Mouse (Mus musculus): Measurements from ENCODE around the gene 1190002N15Rik.

1190002N15Rik gene

DNA sequence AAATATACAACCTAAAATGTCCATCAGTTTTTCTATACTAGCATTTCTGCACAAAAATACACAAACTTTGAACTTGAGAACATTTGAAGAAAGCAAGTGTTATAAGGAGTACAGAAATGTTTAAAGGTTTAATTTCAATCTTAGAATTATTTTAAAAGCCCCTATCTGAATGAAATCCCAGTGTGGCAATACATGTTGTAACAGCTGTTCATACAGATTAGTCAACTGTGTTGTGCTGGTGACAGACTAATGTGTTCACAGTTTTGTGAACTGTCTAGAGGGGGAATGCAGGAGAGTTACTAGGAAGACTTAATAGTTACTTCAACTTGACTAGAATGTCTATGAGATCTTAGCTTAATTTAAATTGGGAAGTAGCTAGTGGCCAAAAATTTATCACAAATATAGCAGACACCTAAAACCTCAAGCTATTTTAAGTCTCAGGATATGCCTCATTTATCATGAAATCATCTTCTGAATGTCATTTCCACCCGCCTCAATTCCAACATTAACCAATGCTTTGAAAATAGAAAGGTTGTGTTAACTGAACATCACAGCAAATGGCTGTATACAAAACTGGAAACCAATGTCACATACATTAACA lies 8.6 kb downstream of the 1190002N15Rik start:
- DNase-seq (ENCODE audit: low spot score) = no peak

- DNase-seq (ENCODE audit: low spot score) = no peak
Measured at GRCm38 (mm10) chr9:94526473-94526872, 11.4 kb downstream of the 1190002N15Rik start.

- DNase-seq (ENCODE audit: low spot score) = no peak
Measured at GRCm38 (mm10) chr9:94512246-94512645, 25.6 kb downstream of the 1190002N15Rik start.

DNA sequence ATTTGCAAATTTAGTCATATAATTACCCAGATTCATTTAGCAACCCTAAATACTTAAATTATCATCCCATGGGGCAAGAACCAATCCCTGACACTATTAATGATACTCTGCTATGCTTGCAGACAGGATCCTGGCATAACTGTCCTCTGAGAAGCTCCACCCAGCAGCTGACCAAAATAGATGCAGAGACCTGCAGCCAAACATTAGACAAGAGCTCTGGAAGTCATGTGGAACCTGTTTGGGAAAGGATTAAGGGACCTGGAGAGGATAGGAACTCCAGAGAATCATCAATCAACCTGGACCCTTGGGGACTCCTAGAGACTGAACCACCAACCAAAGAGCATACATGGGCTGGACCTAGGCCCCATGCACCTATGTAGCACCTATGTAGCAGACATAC lies 26.7 kb downstream of the 1190002N15Rik start:
- no peak for DNase-seq (ENCODE audit: low spot score)

- no peak for DNase-seq (ENCODE audit: low spot score)
Measured at GRCm38 (mm10) chr9:94506980-94507379, 30.9 kb downstream of the 1190002N15Rik start.

DNA sequence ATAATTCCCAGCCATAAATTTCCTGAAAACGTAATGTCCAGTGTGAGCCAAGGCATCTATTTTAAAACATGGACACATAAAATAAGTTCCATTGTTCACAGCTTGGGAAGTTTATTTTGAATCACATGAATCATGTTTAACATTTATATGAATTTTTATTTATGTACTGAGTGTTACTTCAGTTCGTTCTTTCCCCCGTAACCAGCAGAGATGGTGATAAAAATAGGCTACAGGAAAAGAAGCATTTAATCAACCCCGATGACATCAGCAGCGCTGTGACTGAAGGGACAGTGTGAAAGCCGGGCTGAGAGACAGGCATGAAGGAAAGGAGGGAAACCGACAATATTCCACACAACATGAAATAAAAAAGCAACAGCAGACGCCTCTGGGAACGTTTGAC lies 46.4 kb downstream of the 1190002N15Rik start:
- DNase-seq (ENCODE audit: low spot score) = no peak

DNA sequence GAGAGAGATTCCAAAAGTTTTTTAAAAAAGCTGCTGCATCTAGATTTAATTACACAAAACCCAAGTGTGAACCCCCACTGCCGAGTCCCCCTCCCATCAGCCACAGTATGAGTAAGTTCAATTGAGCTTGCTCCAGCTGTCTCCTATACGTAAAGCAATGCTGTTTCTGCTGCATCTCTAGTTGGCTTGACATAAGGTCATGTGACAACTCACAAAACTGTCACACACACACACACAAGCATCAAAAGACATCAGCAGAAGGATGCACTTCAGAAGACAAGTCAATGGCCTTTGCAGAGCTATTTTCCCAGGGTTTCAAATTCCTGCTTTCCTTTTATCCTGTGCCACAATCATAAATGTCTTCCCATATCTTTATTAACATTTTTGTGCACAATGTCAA lies 49.9 kb downstream of the 1190002N15Rik start:
- DNase-seq (ENCODE audit: low spot score) = no peak

DNA sequence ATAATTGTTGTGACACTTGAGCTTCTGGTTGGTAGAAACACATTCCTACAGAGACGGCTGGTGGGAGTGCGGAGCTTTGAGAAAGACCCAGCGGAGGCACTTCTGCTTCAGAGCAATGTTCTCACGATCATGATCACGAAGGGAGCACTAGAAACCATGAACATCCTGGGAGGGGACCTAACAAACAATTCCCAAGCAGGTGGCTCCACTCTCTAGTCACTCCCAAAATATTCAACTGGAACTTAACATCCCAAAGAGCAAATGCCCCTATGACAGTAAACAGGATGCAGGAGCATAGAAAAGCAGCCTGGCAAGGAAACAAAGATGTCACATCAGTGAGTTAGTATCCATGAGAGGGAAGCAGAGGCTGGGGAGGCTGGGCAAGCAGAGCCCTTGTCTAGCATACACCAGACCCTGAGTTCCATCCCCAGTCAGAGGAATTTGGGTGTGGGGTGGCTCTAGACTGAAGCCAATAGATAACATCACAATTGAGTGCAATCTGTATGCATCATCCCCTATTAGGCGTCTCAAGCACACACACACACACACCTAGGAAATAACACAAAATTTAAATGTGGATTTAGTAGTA lies 54.5 kb downstream of the 1190002N15Rik start:
- DNase-seq (ENCODE audit: low spot score) = no peak

DNA sequence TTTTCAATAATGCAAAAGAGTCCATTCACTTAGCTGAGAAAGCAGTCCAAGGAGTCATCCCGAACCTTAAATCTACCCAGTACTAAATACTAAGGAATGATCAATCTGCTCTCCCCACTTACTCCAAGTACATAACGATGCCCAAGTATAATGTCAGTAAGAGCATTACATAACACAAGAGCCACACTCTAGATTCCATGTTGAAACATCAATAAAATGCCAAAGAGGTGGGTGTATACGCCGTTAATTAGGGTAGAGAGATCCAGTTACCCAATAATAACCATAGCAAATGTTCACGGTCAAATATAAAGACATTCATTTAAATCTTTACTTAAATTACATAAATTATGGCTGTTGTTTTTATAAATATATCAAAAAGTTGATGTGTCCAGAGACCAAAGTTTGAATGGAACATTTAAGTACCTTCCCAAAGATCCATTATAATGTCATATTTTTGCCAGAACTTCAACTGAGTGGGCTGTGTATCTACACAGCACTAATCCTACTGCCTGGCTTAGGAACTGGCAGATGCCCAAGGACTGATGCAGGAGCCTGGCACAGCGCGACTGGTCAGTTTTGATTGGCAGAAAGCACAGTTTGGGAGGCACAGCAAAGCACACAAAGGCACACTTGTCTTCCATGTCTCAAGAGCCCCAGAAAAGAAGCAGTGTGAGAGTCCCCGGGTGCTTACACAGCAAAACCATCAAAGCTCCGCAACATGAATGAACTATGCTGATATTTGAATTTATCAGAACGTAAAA lies 55.5 kb downstream of the 1190002N15Rik start:
- no peak for DNase-seq (ENCODE audit: low spot score)

DNA sequence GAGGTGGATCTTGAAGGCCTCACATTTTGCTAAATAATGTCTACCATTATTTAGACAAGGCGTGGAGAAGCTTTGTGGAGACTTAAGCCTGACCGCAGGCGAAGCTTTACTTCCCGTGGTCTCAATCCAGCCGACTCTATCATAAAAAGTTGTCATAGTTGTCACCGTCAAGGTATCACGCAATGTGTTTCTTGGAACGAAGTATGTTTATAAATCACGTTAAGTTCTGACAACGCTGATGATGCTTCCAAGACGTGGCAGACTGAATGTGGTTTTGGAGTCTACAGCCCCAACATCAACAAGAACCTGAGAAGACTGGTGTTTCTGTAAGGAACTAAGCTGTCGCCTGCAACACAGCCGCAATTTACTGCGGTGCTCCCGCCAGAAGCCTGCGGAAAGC lies 56.8 kb downstream of the 1190002N15Rik start:
- DNase-seq (ENCODE audit: low spot score) = no peak

DNA sequence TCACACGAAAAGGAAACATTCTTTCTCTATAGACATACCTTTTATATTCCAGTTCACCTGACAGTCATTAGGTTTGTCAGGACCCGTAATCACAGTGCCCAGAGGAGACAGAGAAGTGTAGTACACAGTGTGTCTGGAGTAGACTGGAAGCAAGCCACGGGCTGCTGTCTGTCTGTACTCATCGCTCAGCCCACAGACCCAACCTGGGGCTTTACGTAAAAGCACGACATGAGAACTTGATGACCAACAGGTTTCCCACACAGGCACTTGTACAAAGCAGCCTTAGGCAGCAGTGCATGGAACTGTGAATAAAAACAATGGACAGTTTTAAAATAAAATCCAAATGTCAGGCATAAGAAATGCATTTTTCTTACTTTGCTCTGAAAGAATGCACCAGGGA lies 58.5 kb downstream of the 1190002N15Rik start:
- DNase-seq (ENCODE audit: low spot score) = no peak

DNA sequence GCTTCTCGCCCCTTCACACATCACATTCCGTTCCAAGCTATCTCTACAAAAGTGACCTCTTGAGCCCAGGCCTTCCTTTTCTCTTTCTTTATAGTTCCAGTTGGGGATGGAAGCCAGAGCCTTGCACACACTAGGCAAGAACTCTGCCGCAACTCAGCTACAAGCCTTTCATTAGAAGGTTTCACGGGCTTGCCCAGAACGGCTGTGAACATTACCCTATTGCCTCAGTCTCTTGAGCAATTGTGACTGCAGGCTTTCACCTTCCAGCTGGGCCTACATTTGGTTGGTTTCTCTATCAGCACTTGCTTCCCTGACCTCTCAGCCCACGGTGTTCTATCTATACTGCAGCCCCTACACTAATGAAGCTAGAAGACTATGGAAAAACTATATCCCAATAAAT lies 58.9 kb downstream of the 1190002N15Rik start:
- DNase-seq (ENCODE audit: low spot score) = no peak

- no peak for DNase-seq (ENCODE audit: low spot score)
Measured at GRCm38 (mm10) chr9:94475973-94476372, 61.9 kb downstream of the 1190002N15Rik start.

DNA sequence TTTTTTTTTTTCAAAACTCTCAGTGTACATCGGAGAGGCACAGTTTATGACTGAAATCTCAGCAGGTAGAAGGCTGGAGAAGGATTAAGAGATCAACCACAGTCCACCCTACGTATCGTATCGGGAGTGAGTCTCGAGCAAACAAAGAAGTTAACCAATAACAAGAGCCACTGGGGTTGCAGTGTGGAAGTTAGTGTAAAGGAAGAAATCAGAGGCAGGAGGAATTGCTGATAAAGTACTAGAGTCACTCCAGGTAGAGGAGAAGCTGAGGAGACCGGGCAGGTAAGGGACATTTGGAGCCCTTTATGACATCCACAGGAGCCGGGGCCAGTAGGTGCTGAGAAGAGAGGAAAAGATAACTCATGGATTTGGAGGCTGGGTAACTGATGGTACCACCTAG lies 64.0 kb downstream of the 1190002N15Rik start:
- no peak for DNase-seq (ENCODE audit: low spot score)

DNA sequence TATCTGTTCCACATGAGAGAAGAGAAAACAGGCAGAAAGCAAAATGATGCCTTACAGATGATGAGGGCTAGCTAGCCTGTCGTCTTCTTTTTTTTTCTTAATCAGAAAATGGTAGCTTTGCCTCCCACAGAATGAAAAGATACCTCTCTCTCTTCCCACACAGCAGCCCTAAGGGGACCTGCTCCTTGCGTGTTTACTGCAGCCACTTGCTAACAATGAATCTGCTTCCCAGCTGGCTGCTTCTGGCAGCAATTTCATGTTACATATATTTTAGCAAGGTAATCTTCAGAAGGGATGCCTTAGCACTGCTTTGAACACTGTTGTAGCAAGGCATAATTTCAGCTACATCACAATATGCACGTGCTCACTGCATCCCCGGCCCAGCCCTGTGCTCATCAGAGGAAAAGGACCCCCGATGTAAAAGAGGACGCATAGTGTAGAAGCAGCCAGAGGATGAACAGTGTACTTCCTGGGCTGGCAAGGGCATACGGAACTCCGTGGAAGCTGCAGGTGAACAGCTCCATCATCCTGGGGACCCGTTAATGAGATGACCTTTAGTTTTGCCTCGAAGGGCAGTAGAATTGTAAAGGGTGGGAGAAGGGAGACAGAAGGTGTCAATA lies 64.8 kb downstream of the 1190002N15Rik start:
- no peak for DNase-seq (ENCODE audit: low spot score)

GRCm38 (mm10) chr9:94471485-94471884 lies 66.4 kb downstream of the 1190002N15Rik start:
- no peak for DNase-seq (ENCODE audit: low spot score)

Measured in embryo, embryonic 10 days (tissue).